Mouse (Mus musculus) limb, embryonic 14.5 days (tissue): ENCODE results near the gene 2510002D24Rik. TPM values are rescaled to one million over a fixed set of nuclear protein-coding genes. Genes with fewer than 3 reads are reported as not detected.

Experiments
- ATAC-seq: fragments of 200-750 bp; cut with Nextera tagmentation; 2 replicates; pipeline ENCODE4 v1.8.0; 2017; ENCODE audit warnings: low read depth, moderate number of reproducible peaks, moderate TSS enrichment; ENCODE audit not compliant: low FRiP score
- DNase-seq: peaks from one replicate; pipeline ENCODE4 v3.0.0-alpha.2; 2015; ENCODE audit warnings: low spot score
- H3K27ac ChIP-seq: fragments of 300-500 bp; sonication (generic); replicated peaks from 2 replicates; pipeline ENCODE4 v1.5.1; 2014; ENCODE audit warnings: low read depth, mild to moderate bottlenecking, low read length, moderate library complexity, mixed read lengths
- H3K27me3 ChIP-seq: fragments of 300-500 bp; sonication (generic); 2 replicates; pipeline ENCODE4 v1.6.1; 2014; ENCODE audit warnings: low read length, mixed read lengths; ENCODE audit not compliant: control insufficient read depth, insufficient read depth
- H3K36me3 ChIP-seq: fragments of 300-500 bp; sonication (generic); 2 replicates; pipeline ENCODE4 v1.6.1; 2014; ENCODE audit warnings: mild to moderate bottlenecking, low read length, moderate library complexity, mixed read lengths; ENCODE audit not compliant: control insufficient read depth, insufficient read depth
- H3K4me1 ChIP-seq: fragments of 300-500 bp; sonication (generic); 2 replicates; pipeline ENCODE4 v1.6.1; 2014; ENCODE audit warnings: antibody characterized with exemption, low read length, mixed read lengths; ENCODE audit not compliant: control insufficient read depth, insufficient read depth
- H3K4me2 ChIP-seq: fragments of 300-500 bp; sonication (generic); replicated peaks from 2 replicates; pipeline ENCODE4 v1.6.1; 2014; ENCODE audit warnings: low read depth, mild to moderate bottlenecking, low read length, moderate library complexity; ENCODE audit not compliant: severe bottlenecking
- H3K4me3 ChIP-seq: fragments of 300-500 bp; sonication (generic); replicated peaks from 2 replicates; pipeline ENCODE4 v1.5.1; 2014; ENCODE audit warnings: low read length
- H3K9ac ChIP-seq: fragments of 300-500 bp; sonication (generic); 2 replicates; pipeline ENCODE4 v1.6.1; 2014; ENCODE audit warnings: mild to moderate bottlenecking, low read depth, low read length, moderate library complexity; ENCODE audit not compliant: severe bottlenecking
- H3K9me3 ChIP-seq: fragments of 300-500 bp; sonication (generic); 2 replicates; pipeline ENCODE4 v1.6.1; 2016; ENCODE audit warnings: low read length; ENCODE audit not compliant: control insufficient read depth
- POLR2A ChIP-seq: fragments of 200-500 bp; IDR thresholded peaks from 2 replicates; pipeline ENCODE4 v1.8.0; 2012; ENCODE audit warnings: inconsistent platforms, mild to moderate bottlenecking, moderate library complexity, borderline replicate concordance; ENCODE audit not compliant: insufficient read depth, insufficient read length; ENCODE audit errors: extremely low read depth
- WGBS: fragments of 180-500 bp; shearing (Covaris S2); extraction: QIAGEN DNeasy Blood & Tissue Kit; methylation state at CpG from one replicate; pipeline ENCODE4 v1.1.7; 2014; 5-methylcytosine and 5-hydroxymethylcytosine counted together
- polyA plus RNA-seq, 2 experiments: library from polyadenylated mRNA; depleted of rRNA in 1 of 2; stranded (reverse) in 1 of 2; unstranded in 1 of 2; fragments of >200 nt; fragmentation: Nextera tagmentation in 1 of 2; extraction: Ambion mirVana in 1 of 2; gene quantifications; 2 replicates each; pipeline versions ENCODE4 v1.2.1 to v1.2.3; 2012 to 2014

The 2510002D24Rik gene
- 49.5 and 55.3 TPM in 2 replicates for polyA plus RNA-seq (2012; rRNA removed)
- 24.4 and 28.2 TPM in 2 replicates for polyA plus RNA-seq (2014; fragmentation: Nextera tagmentation; extraction: Ambion mirVana)

DNA sequence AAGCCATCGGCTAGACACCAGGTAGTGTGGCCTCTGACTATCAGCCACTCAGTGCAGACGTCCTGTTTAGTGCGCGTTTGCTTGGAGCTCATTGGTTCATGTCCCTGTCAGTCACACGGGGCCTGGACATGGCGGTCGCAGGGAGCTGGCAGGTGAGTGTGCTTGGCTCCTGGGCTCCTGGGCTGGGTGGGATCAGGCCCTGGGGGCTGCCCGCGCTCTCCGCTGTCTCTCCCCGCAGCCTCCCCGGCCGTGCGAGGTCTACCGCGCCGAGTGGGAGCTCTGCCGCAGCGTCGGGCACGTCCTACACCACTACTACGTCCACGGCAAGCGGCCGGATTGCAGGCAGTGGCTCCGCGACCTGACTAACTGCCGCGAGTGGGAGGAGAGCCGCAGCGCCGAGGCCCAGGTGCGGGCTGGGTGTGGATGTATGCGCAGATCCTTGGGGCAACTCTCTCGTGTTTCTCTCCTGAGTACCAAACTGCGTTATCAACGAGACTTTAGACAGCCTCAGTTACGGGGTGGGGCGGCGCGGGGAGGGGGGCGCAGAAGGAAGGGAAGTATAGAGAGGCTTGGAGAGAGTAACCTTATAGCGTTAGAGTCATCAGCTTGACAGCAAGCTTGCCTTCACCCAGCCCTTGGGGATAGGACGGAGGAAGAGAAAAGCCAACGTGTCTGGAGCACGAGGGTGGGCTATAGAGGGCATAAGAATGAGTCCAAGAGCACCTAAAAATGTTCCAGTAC lies at the start of gene 2510002D24Rik, which contains the start of gene Gm28539:
Gene 2510002D24Rik (plus strand): TSS at position 111 of the 741 bp plus-strand sequence.
Gene Gm28539 (plus strand): TSS at position 117 of the 741 bp plus-strand sequence.
- H3K27ac ChIP-seq: peak within 1 kb of the TSS; percentile 53
- DNase-seq (peak; percentile 92), ATAC-seq (peak; percentile 96)
- peak; percentile 78; the same call in 1 of the 2 replicates for TF ChIP-seq POLR2A
- H3K27me3 ChIP-seq: no peaks in the 10 kb centered on the region
- H3K4me2 ChIP-seq: peak within 1 kb of the TSS; percentile 54
- H3K4me3 ChIP-seq: peak within 1 kb of the TSS; percentile 74
- H3K9me3 ChIP-seq: no peaks in the 10 kb centered on the region
- under 1% methylated on average over 46 of the region's 46 CpGs for WGBS
- peak within 1 kb of the TSS; percentile 80 for H3K9ac ChIP-seq
- peaks cover 25% of the 10 kb centered on the region for H3K36me3 ChIP-seq
- H3K4me1 ChIP-seq: 0 out of 2 replicates have a peak, but pooled peaks cover 2% of the 10 kb centered on the region

DNA sequence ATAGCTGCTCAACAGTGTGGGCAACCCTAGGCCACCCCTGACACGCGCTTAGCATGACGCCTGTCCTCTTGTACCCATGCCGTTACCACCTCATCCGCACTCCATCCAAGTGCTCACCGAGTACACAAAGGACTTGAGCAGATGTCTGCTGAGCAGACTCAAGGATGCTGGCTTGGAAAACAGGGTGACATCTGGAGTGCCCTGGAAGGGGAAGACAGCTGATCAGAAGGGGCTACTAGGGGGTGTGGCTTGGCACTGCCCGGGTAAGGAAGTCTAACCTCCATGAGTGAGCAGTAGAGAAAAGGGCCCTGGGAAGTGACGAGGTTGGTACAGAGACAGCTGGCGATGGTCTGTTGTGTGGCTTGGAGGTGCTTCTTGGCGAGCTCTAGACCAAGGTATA lies 49.7 kb upstream of the 2510002D24Rik start:
- 92% methylated on average over 10 of the region's 10 CpGs for WGBS

DNA sequence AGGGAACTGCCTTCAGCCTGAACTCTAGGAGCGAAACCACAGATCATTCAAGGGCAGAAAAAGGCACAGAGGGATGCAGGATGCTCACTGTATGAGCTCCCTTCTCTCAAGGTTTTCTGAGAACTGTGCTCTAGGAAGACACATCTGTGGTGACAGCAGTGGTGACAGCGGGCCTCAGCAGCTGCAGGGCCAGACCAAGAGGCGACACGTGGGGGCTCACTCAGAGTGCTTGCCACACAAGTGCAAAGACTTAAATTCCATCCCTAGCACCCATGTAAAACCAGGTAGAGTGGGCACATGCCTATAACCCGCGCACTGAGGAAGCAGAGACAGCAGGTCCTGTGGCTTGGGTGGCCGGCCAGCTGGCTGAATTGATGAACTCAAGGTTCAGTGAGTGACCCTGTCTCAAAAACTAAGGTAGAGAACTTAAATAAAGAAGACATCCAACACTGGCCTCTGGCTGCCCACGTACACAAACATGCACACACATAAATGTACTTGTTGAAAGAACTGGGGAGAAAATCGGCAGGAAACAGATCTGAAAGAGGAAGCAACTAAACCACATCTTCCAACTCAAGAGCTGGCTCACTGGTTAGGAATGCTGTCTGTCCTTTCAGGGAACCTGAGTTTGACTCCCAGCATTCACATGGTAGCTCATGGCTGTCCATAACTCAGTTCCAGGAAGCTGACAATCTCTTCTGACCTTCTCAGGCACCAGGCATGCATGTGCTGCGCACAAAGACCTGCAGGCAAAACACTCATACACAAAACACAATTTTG lies 47.6 kb upstream of the 2510002D24Rik start:
- no peak overlapping the region for H3K4me2 ChIP-seq
- no peaks in the 10 kb centered on the region for H3K4me1 ChIP-seq
- no peaks in the 10 kb centered on the region for H3K9me3 ChIP-seq
- no peak overlapping the region for H3K9ac ChIP-seq
- 91% methylated on average over 10 of the region's 10 CpGs for WGBS
- no peak overlapping the region for H3K27ac ChIP-seq
- DNase-seq: no peak
- H3K27me3 ChIP-seq: no peaks in the 10 kb centered on the region
- no peak overlapping the region for H3K4me3 ChIP-seq
- no peak for ATAC-seq
- TF ChIP-seq POLR2A: no peak
- H3K36me3 ChIP-seq: peaks cover 69% of the 10 kb centered on the region

More for the DNA sequence above, 49.7 kb upstream of the 2510002D24Rik start:
- no peak for DNase-seq
- Histone ChIP-seq H3K36me3 (peaks cover 70% of the 10 kb centered on the region), H3K9ac (no peak overlapping the region), H3K4me2 (no peak overlapping the region), H3K27ac (no peak overlapping the region), H3K27me3 (no peaks in the 10 kb centered on the region), H3K9me3 (no peaks in the 10 kb centered on the region), H3K4me3 (no peak overlapping the region), H3K4me1 (no peaks in the 10 kb centered on the region)
- TF ChIP-seq POLR2A: no peak
- ATAC-seq: no peak

DNA sequence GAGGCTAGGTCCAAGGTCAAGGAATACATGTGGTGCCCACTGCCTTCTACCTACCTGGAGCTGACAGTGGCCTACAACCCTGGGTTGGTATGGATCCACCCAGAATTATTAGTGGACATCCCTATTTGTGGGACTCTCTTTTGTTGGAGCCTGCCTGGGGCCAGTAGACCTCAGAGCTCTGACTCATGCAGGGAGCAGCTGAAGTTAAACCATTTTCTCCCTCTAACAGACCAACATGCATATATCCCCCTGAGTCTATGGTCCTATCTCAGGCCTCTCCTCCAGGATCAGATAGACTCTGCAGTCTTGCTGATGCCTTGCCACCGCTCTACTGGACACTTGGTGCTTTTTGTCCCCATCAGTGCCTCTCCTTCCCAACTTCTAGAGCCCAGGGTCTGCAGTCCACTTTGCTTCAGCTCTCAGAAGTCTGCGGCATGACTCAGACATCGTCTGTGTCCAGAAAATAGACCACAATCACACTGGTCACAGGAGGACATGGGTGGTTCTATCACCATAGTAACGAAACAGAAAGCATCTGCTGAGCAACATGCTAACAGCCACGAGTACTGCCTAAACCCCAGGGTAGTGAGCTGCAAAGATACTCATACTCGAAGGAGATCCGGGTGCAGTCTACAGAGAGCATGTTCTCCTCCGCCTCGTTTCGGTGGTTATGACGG lies 41.0 kb upstream of the 2510002D24Rik start:
- WGBS: 92% methylated on average over 11 of the region's 11 CpGs
- no peak overlapping the region for H3K4me3 ChIP-seq
- no peak for TF ChIP-seq POLR2A
- no peaks in the 10 kb centered on the region for H3K9me3 ChIP-seq
- H3K36me3 ChIP-seq: peaks cover 76% of the 10 kb centered on the region
- H3K4me1 ChIP-seq: no peaks in the 10 kb centered on the region
- no peaks in the 10 kb centered on the region for H3K27me3 ChIP-seq
- no peak overlapping the region for H3K9ac ChIP-seq
- no peak overlapping the region for H3K27ac ChIP-seq
- ATAC-seq (no peak), DNase-seq (no peak)
- H3K4me2 ChIP-seq: no peak overlapping the region

DNA sequence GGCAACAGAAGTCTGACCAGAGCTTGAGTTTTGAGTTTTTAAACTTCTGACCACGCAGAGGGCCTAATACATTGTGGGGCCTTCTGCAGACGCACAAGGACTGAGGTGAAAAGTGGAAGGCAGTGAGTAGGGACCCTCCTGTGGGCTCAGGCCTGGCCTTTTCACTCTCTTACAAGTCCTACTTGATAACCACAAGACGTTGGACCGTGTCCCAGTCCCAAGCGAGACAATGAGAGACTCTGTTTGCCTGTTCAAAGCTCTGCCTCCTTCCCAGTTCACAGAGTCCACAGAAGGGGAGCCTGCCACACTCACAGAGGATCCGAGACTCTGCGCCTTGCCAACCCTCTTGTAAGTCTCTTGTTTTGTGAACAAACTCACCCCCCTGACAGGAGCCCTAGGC lies 39.7 kb upstream of the 2510002D24Rik start:
- TF ChIP-seq POLR2A: no peak
- H3K9me3 ChIP-seq: no peaks in the 10 kb centered on the region
- DNase-seq: peak; percentile 13
- 83% methylated on average over 7 of the region's 7 CpGs for WGBS
- H3K36me3 ChIP-seq: peaks cover 75% of the 10 kb centered on the region
- no peak overlapping the region for H3K4me3 ChIP-seq
- no peak overlapping the region for H3K4me2 ChIP-seq
- H3K27me3 ChIP-seq: no peaks in the 10 kb centered on the region
- H3K4me1 ChIP-seq: no peaks in the 10 kb centered on the region
- H3K27ac ChIP-seq: no peak overlapping the region
- H3K9ac ChIP-seq: 0 out of 2 replicates have a peak overlapping the region, but pooled peaks have one; percentile 12
- no peak for ATAC-seq
